Mouse (Mus musculus) forebrain, embryonic 12.5 days (tissue): ENCODE results near the gene Lmx1a. TPM values are rescaled to one million over a fixed set of nuclear protein-coding genes. Genes with fewer than 3 reads are reported as not detected.

Source experiments
- ATAC-seq: fragments of 200-750 bp; cut with Nextera tagmentation; 2 replicates; pipeline ENCODE4 v1.8.0; 2017; ENCODE audit warnings: moderate TSS enrichment; ENCODE audit not compliant: low FRiP score
- H3K27ac ChIP-seq: fragments of 300-500 bp; sonication (generic); 2 replicates; pipeline ENCODE4 v1.5.1; 2016; ENCODE audit warnings: mild to moderate bottlenecking
- H3K27me3 ChIP-seq: fragments of 300-500 bp; sonication (generic); 2 replicates; pipeline ENCODE4 v1.6.1; 2016; ENCODE audit warnings: mild to moderate bottlenecking
- H3K36me3 ChIP-seq: fragments of 300-500 bp; sonication (generic); replicated peaks from 2 replicates; pipeline ENCODE4 v1.6.1; 2016; ENCODE audit warnings: mild to moderate bottlenecking
- H3K4me1 ChIP-seq: fragments of 300-500 bp; sonication (generic); 2 replicates; pipeline ENCODE4 v1.6.1; 2016
- H3K4me2 ChIP-seq: fragments of 300-500 bp; sonication (generic); 2 replicates; pipeline ENCODE4 v1.6.1; 2016; ENCODE audit warnings: mild to moderate bottlenecking, moderate library complexity
- H3K4me3 ChIP-seq: fragments of 300-500 bp; sonication (generic); replicated peaks from 2 replicates; pipeline ENCODE4 v1.5.1; 2016; ENCODE audit warnings: mild to moderate bottlenecking
- H3K9ac ChIP-seq: fragments of 300-500 bp; sonication (generic); 2 replicates; pipeline ENCODE4 v1.6.1; 2016; ENCODE audit warnings: mild to moderate bottlenecking
- H3K9me3 ChIP-seq: fragments of 300-500 bp; sonication (generic); 2 replicates; pipeline ENCODE4 v1.6.1; 2016
- WGBS: fragments of 180-500 bp; shearing (Covaris S2); methylation state at CpG from one replicate; pipeline ENCODE4 v1.1.7; 2016; 5-methylcytosine and 5-hydroxymethylcytosine counted together
- polyA plus RNA-seq: library from polyadenylated mRNA; unstranded; fragments of >200 nt; fragmentation: Nextera tagmentation; extraction: Ambion mirVana; gene quantifications from 2 replicates; pipeline ENCODE4 v1.2.1, GENCODE M21; 2016

The Lmx1a gene
- polyA plus RNA-seq, 1 experiment from 2014 or later = 7.0 TPM

DNA sequence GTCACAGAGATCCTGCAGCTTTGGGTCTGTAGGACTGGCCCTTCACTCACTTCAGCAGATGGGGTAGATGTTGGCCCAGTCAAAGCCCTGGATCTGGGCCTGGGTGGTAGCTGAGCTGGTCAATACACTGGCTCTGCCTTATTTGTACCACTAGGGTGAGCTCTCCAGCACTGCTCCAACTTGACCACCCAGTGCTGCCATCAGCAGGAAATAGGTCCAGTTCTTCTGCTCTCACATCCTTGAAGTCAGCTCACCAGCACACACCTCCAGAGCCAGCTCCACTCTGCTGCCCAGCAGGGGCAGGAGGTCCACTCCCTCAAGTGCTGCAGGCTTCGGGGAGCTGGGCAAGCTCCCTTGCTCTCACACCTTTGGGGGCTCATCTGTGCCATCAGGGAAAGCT, 183.0 kb downstream of the Lmx1a start:
- H3K36me3 ChIP-seq = no peaks in the 10 kb centered on the region
- no peaks in the 10 kb centered on the region for H3K9me3 ChIP-seq
- H3K9ac ChIP-seq = no peak overlapping the region
- H3K4me1 ChIP-seq = no peaks in the 10 kb centered on the region
- no peak for ATAC-seq
- no peak overlapping the region for H3K27ac ChIP-seq
- no peak overlapping the region for H3K4me3 ChIP-seq
- H3K4me2 ChIP-seq = no peak overlapping the region
- H3K27me3 ChIP-seq = 0 out of 2 replicates have a peak, but pooled peaks cover 5% of the 10 kb centered on the region
- WGBS = 81% methylated on average over 1 of the region's 1 CpGs

DNA sequence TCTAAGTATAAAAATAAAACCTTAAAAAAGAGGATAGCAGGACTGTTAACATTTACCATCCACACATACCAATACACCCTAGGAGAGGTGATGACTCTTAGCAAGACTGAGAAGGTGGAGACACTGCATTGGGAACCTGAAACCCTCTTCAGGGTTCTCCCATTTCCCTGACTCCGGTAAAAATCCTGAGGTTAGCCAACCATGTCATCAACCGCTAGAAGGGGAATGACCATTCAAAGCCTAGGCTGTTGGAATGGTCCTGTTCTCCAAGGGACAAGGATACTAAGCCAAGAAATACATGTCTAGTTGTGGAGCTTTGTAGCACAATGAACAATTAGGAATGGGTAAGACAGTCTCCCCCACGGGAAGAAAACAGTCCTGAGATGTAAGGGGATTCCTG, 185.1 kb downstream of the Lmx1a start:
- H3K9me3 ChIP-seq = no peaks in the 10 kb centered on the region
- H3K4me3 ChIP-seq = no peak overlapping the region
- H3K9ac ChIP-seq = no peak overlapping the region
- H3K27ac ChIP-seq = no peak overlapping the region
- no peak for ATAC-seq
- H3K27me3 ChIP-seq = 0 out of 2 replicates have a peak, but pooled peaks cover 5% of the 10 kb centered on the region
- H3K36me3 ChIP-seq = no peaks in the 10 kb centered on the region
- 77% methylated on average over 3 of the region's 3 CpGs for WGBS
- H3K4me2 ChIP-seq = no peak overlapping the region
- no peaks in the 10 kb centered on the region for H3K4me1 ChIP-seq

DNA sequence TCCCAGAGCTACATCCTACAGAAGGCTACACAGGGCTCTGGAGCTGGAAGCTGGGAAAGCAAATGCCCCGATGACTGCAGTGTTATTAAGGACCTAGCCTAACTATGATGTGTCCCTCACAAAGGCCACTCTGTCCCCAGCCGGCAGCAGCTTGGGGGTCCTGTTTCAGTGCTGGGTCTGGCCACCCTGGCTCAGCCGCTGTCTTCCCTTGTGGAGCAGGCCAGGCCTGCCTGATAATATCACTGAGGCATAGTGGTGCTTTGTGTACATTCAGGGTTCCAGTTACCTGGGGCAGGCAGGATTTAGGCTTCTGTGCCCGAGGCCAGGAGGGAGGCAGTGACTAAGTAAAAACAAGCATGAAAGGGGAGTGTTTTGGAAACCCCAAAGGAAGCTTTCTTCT, 188.9 kb downstream of the Lmx1a start:
- H3K4me2 ChIP-seq = no peak overlapping the region
- no peaks in the 10 kb centered on the region for H3K27me3 ChIP-seq
- H3K4me3 ChIP-seq = no peak overlapping the region
- no peak overlapping the region for H3K27ac ChIP-seq
- H3K36me3 ChIP-seq = no peaks in the 10 kb centered on the region
- H3K4me1 ChIP-seq = no peaks in the 10 kb centered on the region
- ATAC-seq = no peak
- no peaks in the 10 kb centered on the region for H3K9me3 ChIP-seq
- 73% methylated on average over 4 of the region's 4 CpGs for WGBS
- no peak overlapping the region for H3K9ac ChIP-seq

DNA sequence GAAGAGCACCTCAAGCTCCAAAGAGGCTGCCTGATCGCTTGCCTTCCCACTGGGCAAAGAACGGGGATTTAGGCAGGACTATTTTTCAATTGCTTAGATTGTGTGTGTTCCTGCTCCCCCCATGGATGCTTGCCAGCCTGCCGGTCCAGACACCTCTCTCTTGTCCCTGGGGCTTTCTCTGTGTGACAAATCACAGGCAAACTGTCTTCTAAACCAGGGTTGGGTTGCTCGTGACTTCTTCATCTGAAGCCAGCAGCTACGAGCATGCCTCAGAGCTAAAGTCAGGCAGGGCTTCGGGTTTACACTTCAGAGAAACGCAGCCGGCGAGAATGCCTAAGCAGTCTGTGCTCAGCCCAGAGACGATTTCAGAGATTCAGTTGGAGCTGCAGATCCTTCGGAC, 189.3 kb downstream of the Lmx1a start:
- no peak for ATAC-seq
- no peaks in the 10 kb centered on the region for H3K9me3 ChIP-seq
- no peaks in the 10 kb centered on the region for H3K36me3 ChIP-seq
- H3K4me1 ChIP-seq = no peaks in the 10 kb centered on the region
- no peaks in the 10 kb centered on the region for H3K27me3 ChIP-seq
- no peak overlapping the region for H3K4me2 ChIP-seq
- no peak overlapping the region for H3K27ac ChIP-seq
- no peak overlapping the region for H3K4me3 ChIP-seq
- 80% methylated on average over 11 of the region's 11 CpGs for WGBS
- no peak overlapping the region for H3K9ac ChIP-seq

DNA sequence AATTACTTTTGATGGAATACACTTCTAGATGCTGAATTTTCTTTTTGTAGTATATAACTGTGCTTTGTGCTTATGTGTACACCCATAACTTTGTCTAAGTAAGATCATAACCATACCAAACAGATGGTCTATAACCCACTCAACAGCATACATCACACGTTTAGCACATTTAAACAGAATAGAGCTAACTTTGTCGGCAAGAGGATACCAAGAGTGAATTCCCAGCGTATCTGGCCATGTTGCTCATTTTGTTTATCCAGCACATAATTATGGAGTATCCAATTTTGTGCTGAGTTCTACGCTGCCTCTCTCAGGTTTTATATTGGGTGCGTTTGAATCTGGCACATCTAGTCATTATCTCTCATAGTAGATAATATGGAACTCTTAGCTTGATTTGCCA, 196.7 kb downstream of the Lmx1a start:
- peaks cover 16% of the 10 kb centered on the region; the same call in 1 of the 2 replicates for H3K27me3 ChIP-seq
- H3K9me3 ChIP-seq = no peaks in the 10 kb centered on the region
- 91% methylated on average over 5 of the region's 5 CpGs for WGBS
- H3K27ac ChIP-seq = no peak overlapping the region
- H3K4me1 ChIP-seq = peaks cover 3% of the 10 kb centered on the region; the same call in 1 of the 2 replicates
- H3K36me3 ChIP-seq = no peaks in the 10 kb centered on the region
- no peak overlapping the region for H3K4me2 ChIP-seq
- ATAC-seq = no peak
- no peak overlapping the region for H3K9ac ChIP-seq
- no peak overlapping the region for H3K4me3 ChIP-seq

DNA sequence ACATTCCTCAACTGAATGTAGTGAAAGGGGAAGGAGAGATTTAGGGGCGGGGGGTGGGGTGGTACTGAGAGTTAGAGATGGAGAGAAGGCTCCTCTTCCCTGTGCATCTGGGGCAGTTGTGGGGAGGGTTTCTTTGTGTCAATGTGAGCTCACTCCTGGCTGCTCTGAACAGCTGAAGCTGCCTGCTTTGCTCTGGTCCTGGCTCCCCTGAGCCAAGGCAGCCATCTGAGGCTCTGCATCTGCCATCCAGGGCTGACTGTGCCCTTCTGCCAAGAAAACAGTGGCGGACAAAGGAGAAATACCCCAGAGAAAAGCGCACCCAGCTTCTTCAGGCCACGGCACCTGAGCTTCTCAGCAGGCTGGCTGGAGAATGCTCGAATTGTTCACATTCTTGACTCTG, 199.1 kb downstream of the Lmx1a start:
- peaks cover 16% of the 10 kb centered on the region; the same call in 1 of the 2 replicates for H3K27me3 ChIP-seq
- peak overlapping the region; percentile 36; the same call in 1 of the 2 replicates for H3K4me2 ChIP-seq
- H3K9me3 ChIP-seq = no peaks in the 10 kb centered on the region
- no peak for ATAC-seq
- no peak overlapping the region for H3K9ac ChIP-seq
- 81% methylated on average over 5 of the region's 5 CpGs for WGBS
- H3K4me1 ChIP-seq = peaks cover 3% of the 10 kb centered on the region; the same call in 1 of the 2 replicates
- no peaks in the 10 kb centered on the region for H3K36me3 ChIP-seq
- H3K4me3 ChIP-seq = no peak overlapping the region
- no peak overlapping the region for H3K27ac ChIP-seq

DNA sequence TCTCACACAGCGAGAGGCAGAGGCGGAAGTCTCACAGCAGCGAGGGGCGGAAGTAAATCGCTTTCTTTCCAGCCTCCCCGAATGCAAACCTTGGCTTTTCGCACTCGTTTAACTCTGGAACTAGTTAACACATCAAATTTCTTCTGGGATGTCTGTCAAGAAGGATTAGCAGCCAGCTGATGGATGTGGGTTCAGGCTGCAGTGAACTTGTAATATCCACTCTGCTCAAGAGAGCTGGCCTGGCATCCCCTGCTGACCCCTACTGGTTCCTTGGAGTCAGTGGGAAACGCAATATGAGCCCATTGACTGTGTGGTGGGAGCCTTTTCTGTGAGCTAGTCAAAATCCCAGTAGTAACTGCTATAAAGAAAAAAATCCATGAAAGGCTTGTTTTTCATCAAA, 199.8 kb downstream of the Lmx1a start:
- Histone ChIP-seq H3K36me3 (no peaks in the 10 kb centered on the region), H3K9ac (no peak overlapping the region), H3K27ac (no peak overlapping the region), H3K27me3 (peaks cover 16% of the 10 kb centered on the region; the same call in 1 of the 2 replicates), H3K4me2 (peak overlapping the region; percentile 36), H3K9me3 (no peaks in the 10 kb centered on the region), H3K4me3 (peak overlapping the region; percentile 19), H3K4me1 (peaks cover 3% of the 10 kb centered on the region)
- WGBS = 17% methylated on average over 9 of the region's 9 CpGs
- ATAC-seq = 0 out of 2 replicates have a peak, but pooled peaks have one; percentile 60

DNA sequence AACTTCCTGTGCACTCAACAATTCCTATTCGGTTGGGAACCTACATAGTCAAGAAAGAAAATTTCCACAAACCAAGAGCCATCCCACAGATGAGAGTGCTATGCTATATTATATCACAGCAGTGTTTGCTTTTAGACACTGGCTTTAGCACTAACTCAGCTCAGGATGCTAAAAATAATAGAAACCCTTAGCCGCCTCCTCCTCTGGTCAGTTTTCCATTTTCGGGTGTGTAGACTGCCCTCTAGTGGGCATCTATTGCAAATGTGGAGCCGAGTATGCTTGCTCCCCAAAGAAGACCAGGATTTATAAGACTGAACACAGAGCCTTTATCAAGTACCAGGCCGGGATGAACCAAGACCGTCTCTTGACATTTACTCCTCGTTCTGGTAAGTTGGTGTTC, 207.2 kb downstream of the Lmx1a start:
- ATAC-seq = peak; percentile 74
- H3K27me3 ChIP-seq = no peaks in the 10 kb centered on the region
- H3K4me1 ChIP-seq = no peaks in the 10 kb centered on the region; the same call in 1 of the 2 replicates

More for the DNA sequence above, 207.2 kb downstream of the Lmx1a start:
- Histone ChIP-seq H3K4me3 (no peak overlapping the region), H3K4me2 (no peak overlapping the region), H3K9me3 (no peaks in the 10 kb centered on the region), H3K27ac (no peak overlapping the region), H3K9ac (no peak overlapping the region), H3K36me3 (no peaks in the 10 kb centered on the region)
- 32% methylated on average over 7 of the region's 7 CpGs for WGBS

Other genes with a start within 250 kb of the Lmx1a start
- gene Lrrc52, start 222.5 kb upstream of the Lmx1a start, polyA plus RNA-seq = not detected in 2 replicates
- gene Rxrg, start 90.9 kb upstream of the Lmx1a start, polyA plus RNA-seq = 3.1 and 3.8 TPM in 2 replicates